Mouse (Mus musculus) CH12.LX (cell line): Measurements from ENCODE around the gene Chchd3.

Experiments used
- CTCF ChIP-seq, 2 experiments: IDR thresholded peaks in 1 of 2; conservative IDR thresholded peaks in 1 of 2; 2 replicates each; pipeline ENCODE4 v1.5.1; 2011 to 2012; ENCODE audit warnings: low read depth in 2 of 2, low read length in 2 of 2, improper control_type of control experiment in 1 of 2, inconsistent platforms in 1 of 2, mild to moderate bottlenecking in 1 of 2, moderate library complexity in 1 of 2
- E2F4 ChIP-seq: IDR thresholded peaks from 2 replicates; pipeline ENCODE4 v1.6.1; 2011; ENCODE audit warnings: low read depth, low read length, improper control_type of control experiment; ENCODE audit not compliant: insufficient replicate concordance
- POLR2A ChIP-seq: IDR thresholded peaks from 2 replicates; pipeline ENCODE4 v1.6.1; 2011; ENCODE audit warnings: low read depth, mild to moderate bottlenecking, improper control_type of control experiment, low read length
- USF1 ChIP-seq: IDR thresholded peaks from 2 replicates; pipeline ENCODE4 v1.6.1; 2014; ENCODE audit warnings: low read depth, mild to moderate bottlenecking, inconsistent platforms, low read length, improper control_type of control experiment

DNA sequence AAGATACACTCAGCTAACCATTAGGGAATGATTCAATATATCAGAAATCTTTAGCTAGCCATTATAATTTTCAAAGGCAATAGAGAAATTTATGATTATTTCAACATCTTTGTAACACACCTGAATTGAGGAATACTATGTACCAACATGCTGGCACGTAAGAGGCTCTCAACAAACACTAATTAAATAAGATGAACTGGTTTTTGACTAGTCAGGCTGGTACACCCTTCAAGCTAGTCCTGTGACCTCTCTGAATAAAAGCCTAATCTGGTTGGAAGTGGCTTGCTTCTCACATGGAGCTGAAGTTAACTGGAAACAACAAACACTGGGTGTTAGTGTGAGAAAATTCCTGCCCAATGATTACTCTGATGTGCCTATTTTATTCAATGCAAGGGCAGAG is 115.1 kb downstream of the Chchd3 start:
- no peak for TF ChIP-seq CTCF (conservative IDR thresholded peaks at IDR 0.05 in 1 of 2, IDR thresholded peaks at IDR 0.05 in 1 of 2; ENCODE audit: low read depth in 2 of 2, low read length in 2 of 2)
- TF ChIP-seq POLR2A, result no peak
- TF ChIP-seq USF1, result no peak
- TF ChIP-seq E2F4, result no peak
